Mouse (Mus musculus) testis, postnatal 14 days (tissue): Measurements from ENCODE around the gene Gatad2b.
"Not testable (repeated sequence)": the region's sequence is repeated elsewhere in the genome, so short reads cannot be mapped to it uniquely, and the experiment has no call there.

Experiments used
- DNase-seq: peaks from one replicate; pipeline ENCODE4 v3.0.0; 2021; ENCODE audit warnings: low spot score

Gene Gatad2b

GRCm38 (mm10) chr3:90265932-90266741 lies 26.8 kb upstream of the Gatad2b start:
- DNase-seq, result no peak

- no peak for DNase-seq
These were observed 25.8 kb upstream of the Gatad2b start for GRCm38 (mm10) chr3:90266901-90267775.

GRCm38 (mm10) chr3:90268190-90268589 lies 24.8 kb upstream of the Gatad2b start:
- DNase-seq, result no peak

GRCm38 (mm10) chr3:90268971-90269370 lies 24.0 kb upstream of the Gatad2b start:
- DNase-seq, result no peak

GRCm38 (mm10) chr3:90270784-90271183 lies 22.2 kb upstream of the Gatad2b start:
- no peak for DNase-seq

- DNase-seq, result no peak
These were observed 20.8 kb upstream of the Gatad2b start for GRCm38 (mm10) chr3:90272170-90272569.

- no peak for DNase-seq
These were observed 19.1 kb upstream of the Gatad2b start for GRCm38 (mm10) chr3:90273855-90274254.

- DNase-seq, result no peak
These were observed 17.7 kb upstream of the Gatad2b start for GRCm38 (mm10) chr3:90275286-90275685.

- no peak for DNase-seq
These were observed 16.1 kb upstream of the Gatad2b start for GRCm38 (mm10) chr3:90276858-90277257.

- no peak for DNase-seq
These were observed 15.2 kb upstream of the Gatad2b start for GRCm38 (mm10) chr3:90277793-90278192.

GRCm38 (mm10) chr3:90278211-90278610 lies 14.8 kb upstream of the Gatad2b start:
- DNase-seq, result no peak

- DNase-seq, result no peak
These were observed 13.8 kb upstream of the Gatad2b start for GRCm38 (mm10) chr3:90279216-90279615.

GRCm38 (mm10) chr3:90279743-90280142 lies 13.2 kb upstream of the Gatad2b start:
- no peak for DNase-seq

- DNase-seq, result no peak
These were observed 12.3 kb upstream of the Gatad2b start for GRCm38 (mm10) chr3:90280708-90281107.

GRCm38 (mm10) chr3:90284150-90284549 lies 8.8 kb upstream of the Gatad2b start:
- DNase-seq, result no peak

- DNase-seq, result not testable (repeated sequence)
These were observed 3.6 kb upstream of the Gatad2b start for GRCm38 (mm10) chr3:90289403-90289802.

GRCm38 (mm10) chr3:90290602-90291001 lies 2.4 kb upstream of the Gatad2b start:
- no peak for DNase-seq

- no peak for DNase-seq
These were observed 1.0 kb upstream of the Gatad2b start for GRCm38 (mm10) chr3:90291982-90292344.

GRCm38 (mm10) chr3:90293352-90294063 lies 530 bp downstream of the Gatad2b start:
- DNase-seq, result peak; percentile 81

GRCm38 (mm10) chr3:90294064-90294440 lies 1.1 kb downstream of the Gatad2b start:
- no peak for DNase-seq

- DNase-seq, result no peak
These were observed 1.7 kb downstream of the Gatad2b start for GRCm38 (mm10) chr3:90294651-90295050.

- DNase-seq, result no peak
These were observed 12.8 kb downstream of the Gatad2b start for GRCm38 (mm10) chr3:90305801-90306200.

GRCm38 (mm10) chr3:90309589-90309988 lies 16.6 kb downstream of the Gatad2b start:
- no peak for DNase-seq
